Mouse (Mus musculus): ENCODE results near the gene Eps8l3.
A peak's percentile ranks its signal among the peaks of the same experiment; 100 is the strongest.

The Eps8l3 gene

GRCm38 (mm10) chr3:107935888-107936287, 58.9 kb downstream of the Eps8l3 start:
- no peak for ATAC-seq (ENCODE audit: insufficient number of reproducible peaks, low FRiP score, low TSS enrichment)

- ATAC-seq (ENCODE audit: insufficient number of reproducible peaks, low FRiP score, low TSS enrichment) = 0 out of 2 replicates have a peak, but pooled peaks have one; percentile 45
Measured at GRCm38 (mm10) chr3:107939403-107939802, 62.4 kb downstream of the Eps8l3 start.

- ATAC-seq (ENCODE audit: insufficient number of reproducible peaks, low FRiP score, low TSS enrichment) = no peak
Measured at GRCm38 (mm10) chr3:107939830-107940229, 62.8 kb downstream of the Eps8l3 start.

- no peak for ATAC-seq (ENCODE audit: insufficient number of reproducible peaks, low FRiP score, low TSS enrichment)
Measured at GRCm38 (mm10) chr3:107940524-107940923, 63.5 kb downstream of the Eps8l3 start.

- ATAC-seq (ENCODE audit: insufficient number of reproducible peaks, low FRiP score, low TSS enrichment) = no peak
Measured at GRCm38 (mm10) chr3:107941261-107941660, 64.2 kb downstream of the Eps8l3 start.

All from cerebellum, adult (tissue).